In genomic region chr12:58804068-58804467, GRCm38 (mm10) we compare ENCODE assay signal across 13 mouse cellular contexts.
DNase-seq lines count a peak whose midpoint lies in the region; ATAC-seq and TF ChIP-seq lines count a peak whose summit lies in the region.
"Had no signal": no experiment of that assay in that cellular context is flagged by ENCODE, and none has a peak within 500 bp of the region (broad histone marks: within the 10 kb centered on the region; RNA-seq: fewer than 3 reads in every experiment).

No protein-coding gene starts in this region.

- H3K27me3 ChIP-seq in midbrain, embryonic 12.5 days = no peaks in the 10 kb centered on the region
- no peaks in the 10 kb centered on the region for H3K27me3 ChIP-seq in midbrain, postnatal 0 days (ENCODE audit: insufficient read depth, low read length)
- H3K27me3 ChIP-seq: liver, embryonic 12.5 days had no signal

- 74% methylated on average over 6 of the region's 6 CpGs for WGBS in midbrain, embryonic 12.5 days
- 59% methylated on average over 6 of the region's 6 CpGs for WGBS in midbrain, postnatal 0 days

- no peak overlapping the region for H3K27ac ChIP-seq in midbrain, embryonic 12.5 days (replicated peaks)
- H3K27ac ChIP-seq in midbrain, postnatal 0 days (ENCODE audit: low read depth, low read length) = no peak overlapping the region
- H3K27ac ChIP-seq: liver, embryonic 12.5 days had no signal

- H3K4me1 ChIP-seq in midbrain, embryonic 12.5 days = no peaks in the 10 kb centered on the region
- H3K4me1 ChIP-seq in midbrain, postnatal 0 days (ENCODE audit: insufficient read depth, low read length) = no peaks in the 10 kb centered on the region
- H3K4me1 ChIP-seq: liver, embryonic 12.5 days had no signal

- no peak overlapping the region for H3K4me2 ChIP-seq in midbrain, embryonic 12.5 days (replicated peaks)
- no peak overlapping the region for H3K4me2 ChIP-seq in midbrain, postnatal 0 days (ENCODE audit: low read depth, low read length, poor library complexity, severe bottlenecking)
- H3K4me2 ChIP-seq: liver, embryonic 12.5 days had no signal

- no peaks in the 10 kb centered on the region for H3K36me3 ChIP-seq in midbrain, embryonic 12.5 days
- no peaks in the 10 kb centered on the region for H3K36me3 ChIP-seq in midbrain, postnatal 0 days (ENCODE audit: insufficient read depth, low read length)
- H3K36me3 ChIP-seq: liver, embryonic 12.5 days had no signal

- DNase-seq in midbrain, postnatal 0 days (ENCODE audit: low spot score) = no peak
- DNase-seq in kidney, adult 11 months = peak; percentile 25
- DNase-seq in kidney, postnatal 36 days = peak; percentile 24 to 61
- DNase-seq in cerebellum, postnatal 14 days = no peak
- no peak for DNase-seq in gastrocnemius, postnatal 14 days
- DNase-seq in ovary, postnatal 14 days (ENCODE audit: low spot score) = no peak
- DNase-seq: heart, adult 11 months; heart, postnatal 10 days; lung, postnatal 14 days; right cerebral cortex, adult 18-20 months had no signal

- intact Hi-C loops in gastrocnemius, postnatal 14 days (cut with DNase I; ENCODE audit: low total_unique reads) = loop anchor here (10.0 kb wide), 1 partner anchor 979 kb away; no protein-coding TSS in a partner anchor

- peak; percentile 35; the same call in 1 of the 2 replicates for ATAC-seq in midbrain, embryonic 12.5 days (ENCODE audit: low FRiP score, low read depth)
- no peak for ATAC-seq in midbrain, postnatal 0 days (ENCODE audit: low FRiP score)
- no peak for ATAC-seq in frontal cortex, adult (ENCODE audit: low TSS enrichment)
- ATAC-seq: liver, embryonic 12.5 days had no signal

- H3K9ac ChIP-seq in midbrain, embryonic 12.5 days (replicated peaks) = no peak overlapping the region
- H3K9ac ChIP-seq in midbrain, postnatal 0 days (replicated peaks; ENCODE audit: low read length, poor library complexity, severe bottlenecking) = no peak overlapping the region
- H3K9ac ChIP-seq: liver, embryonic 12.5 days had no signal

- H3K9me3 ChIP-seq in midbrain, embryonic 12.5 days = no peaks in the 10 kb centered on the region
- H3K9me3 ChIP-seq in midbrain, postnatal 0 days (ENCODE audit: low read length) = no peaks in the 10 kb centered on the region
- H3K9me3 ChIP-seq: liver, embryonic 12.5 days had no signal

- no peak overlapping the region for H3K4me3 ChIP-seq in midbrain, embryonic 12.5 days
- no peak overlapping the region for H3K4me3 ChIP-seq in midbrain, postnatal 0 days (ENCODE audit: low read depth, low read length)
- H3K4me3 ChIP-seq: liver, embryonic 12.5 days had no signal

- no peak for TF ChIP-seq CTCF in midbrain, postnatal 0 days (IDR thresholded peaks at IDR 0.05)

Comparison
In these comparisons a context has a peak if more than half of its experiments do, and no peak if none do; other contexts are left out.
1. DNase-seq: peak in kidney, adult 11 months (single experiment) and kidney, postnatal 36 days (2 of 2); none in midbrain, postnatal 0 days (single experiment), cerebellum, postnatal 14 days (0 of 2), gastrocnemius, postnatal 14 days (single experiment) and ovary, postnatal 14 days (single experiment).